Mouse (Mus musculus) E14TG2a.4 (cell line): ENCODE measurements around the gene AU040320.

Experiments
- CTCF ChIP-seq: conservative IDR thresholded peaks from 2 replicates; pipeline ENCODE4 v1.5.1; 2014; ENCODE audit warnings: low read length
- NANOG ChIP-seq: IDR thresholded peaks from 2 replicates; pipeline ENCODE4 v1.6.1; 2014; ENCODE audit warnings: borderline replicate concordance, low read length, mixed read lengths
- POU5F1 ChIP-seq: IDR thresholded peaks from 2 replicates; pipeline ENCODE4 v1.6.1; 2014; ENCODE audit warnings: low read length, borderline replicate concordance

GRCm38 (mm10) chr4:126706630-126707438 is 46.5 kb upstream of the AU040320 start:
- TF ChIP-seq CTCF, result no peak
- TF ChIP-seq NANOG, result no peak
- no peak for TF ChIP-seq POU5F1
